Mouse (Mus musculus) lung, postnatal 0 days (tissue): ENCODE results near the gene Uchl4. TPM values are rescaled to one million over a fixed set of nuclear protein-coding genes. Genes with fewer than 3 reads are reported as not detected.

Experiments used
- ATAC-seq: fragments of 200-750 bp; cut with Nextera tagmentation; 2 replicates; pipeline ENCODE4 v1.8.0; 2017; ENCODE audit warnings: moderate library complexity
- DNase-seq: peaks from one replicate; pipeline ENCODE4 v3.0.0-alpha.2; 2016; ENCODE audit warnings: low spot score
- H3K27ac ChIP-seq: fragments of 300-500 bp; sonication (generic); 2 replicates; pipeline ENCODE4 v1.5.1; 2014; ENCODE audit warnings: antibody characterized with exemption, mild to moderate bottlenecking, low read length, mixed read lengths
- H3K27me3 ChIP-seq: fragments of 300-500 bp; sonication (generic); replicated peaks from 2 replicates; pipeline ENCODE4 v1.6.1; 2014; ENCODE audit warnings: low read length, mixed read lengths; ENCODE audit not compliant: insufficient read depth
- H3K36me3 ChIP-seq: fragments of 300-500 bp; sonication (generic); 2 replicates; pipeline ENCODE4 v1.6.1; 2014; ENCODE audit warnings: low read length, mixed read lengths; ENCODE audit not compliant: insufficient read depth
- H3K4me1 ChIP-seq: fragments of 300-500 bp; sonication (generic); 2 replicates; pipeline ENCODE4 v1.6.1; 2014; ENCODE audit warnings: antibody characterized with exemption, low read depth, low read length, mixed read lengths; ENCODE audit not compliant: insufficient read depth
- H3K4me2 ChIP-seq: fragments of 300-500 bp; sonication (generic); replicated peaks from 2 replicates; pipeline ENCODE4 v1.6.1; 2014; ENCODE audit warnings: low read depth, mild to moderate bottlenecking, low read length, moderate library complexity, mixed read lengths
- H3K4me3 ChIP-seq: fragments of 300-500 bp; sonication (generic); 2 replicates; pipeline ENCODE4 v1.5.1; 2014; ENCODE audit warnings: low read depth, low read length
- H3K9ac ChIP-seq: fragments of 300-500 bp; sonication (generic); replicated peaks from 2 replicates; pipeline ENCODE4 v1.6.1; 2014; ENCODE audit warnings: low read depth, mild to moderate bottlenecking
- H3K9me3 ChIP-seq: fragments of 300-500 bp; sonication (generic); 2 replicates; pipeline ENCODE4 v1.6.1; 2016; ENCODE audit warnings: low read length, mixed read lengths
- CTCF ChIP-seq: IDR thresholded peaks from 2 replicates; pipeline ENCODE4 v1.5.1; 2016; ENCODE audit warnings: antibody characterized with exemption, mild to moderate bottlenecking
- EP300 ChIP-seq: IDR thresholded peaks from 2 replicates; pipeline ENCODE4 v1.6.1; 2016; ENCODE audit warnings: antibody characterized with exemption, mild to moderate bottlenecking, control low read depth
- WGBS: fragments of 180-500 bp; shearing (Covaris S2); extraction: QIAGEN DNeasy Blood & Tissue Kit; methylation state at CpG from one replicate; pipeline ENCODE4 v1.1.7; 2014; 5-methylcytosine and 5-hydroxymethylcytosine counted together
- polyA plus RNA-seq: library from polyadenylated mRNA; unstranded; fragments of >200 nt; fragmentation: Nextera tagmentation; extraction: Ambion mirVana; gene quantifications from 2 replicates; pipeline ENCODE4 v1.2.1, GENCODE M21; 2015

Uchl4 gene
- polyA plus RNA-seq, 1 experiment from 2014 or later, result 1.0 TPM

DNA sequence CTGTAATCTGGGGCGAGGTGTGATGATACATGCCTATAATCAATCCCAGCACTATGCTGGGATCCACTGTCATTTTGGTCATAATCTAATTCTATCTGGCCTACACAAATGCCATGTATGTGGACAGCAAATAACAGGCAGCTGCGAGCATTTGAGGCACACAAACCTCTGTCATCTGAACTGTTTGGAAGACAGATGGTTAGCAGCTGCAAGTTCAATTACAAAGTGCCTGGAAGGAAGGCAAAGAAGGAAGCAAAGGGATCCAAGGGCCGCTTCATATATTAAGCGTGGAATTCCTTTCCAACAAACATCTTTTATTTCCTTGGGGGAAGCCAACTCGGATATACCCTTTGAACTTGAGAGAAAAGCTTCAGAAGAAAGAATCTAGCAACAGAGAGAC is 1.3 kb upstream of the Uchl4 start:
- H3K9me3 ChIP-seq, result no peaks in the 10 kb centered on the region
- no peak overlapping the region for H3K4me2 ChIP-seq
- H3K4me1 ChIP-seq, result peaks cover 13% of the 10 kb centered on the region; the same call in 1 of the 2 replicates
- no peak overlapping the region for H3K4me3 ChIP-seq
- peak; percentile 90 for DNase-seq
- TF ChIP-seq CTCF (no peak), EP300 (peak; percentile 45; the same call in 1 of the 2 replicates)
- WGBS, result 43% methylated on average over 5 of the region's 5 CpGs
- peak; percentile 86 for ATAC-seq
- H3K9ac ChIP-seq, result no peak overlapping the region
- no peaks in the 10 kb centered on the region for H3K27me3 ChIP-seq
- H3K36me3 ChIP-seq, result no peaks in the 10 kb centered on the region
- peak overlapping the region; percentile 43; the same call in 1 of the 2 replicates for H3K27ac ChIP-seq

DNA sequence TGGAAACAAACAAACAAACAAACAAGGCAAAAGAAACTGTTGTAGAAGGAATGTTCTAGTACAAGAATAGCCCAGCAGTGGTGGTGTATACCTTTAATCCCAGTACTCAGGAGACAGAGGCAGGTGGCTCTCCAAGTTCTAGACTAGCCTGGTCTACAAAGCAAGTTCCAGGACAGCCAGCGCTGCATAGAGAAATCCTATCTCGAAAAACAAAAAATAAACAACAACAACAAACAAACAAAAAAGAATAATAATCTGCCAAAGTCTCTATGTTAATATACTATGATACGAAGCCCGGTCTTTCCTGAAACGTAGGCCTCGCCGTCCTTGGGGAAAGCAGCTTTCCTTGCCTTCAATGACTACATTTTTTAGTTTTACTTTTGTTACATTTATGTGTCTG is 1.1 kb downstream of the Uchl4 start:
- Histone ChIP-seq H3K27me3 (no peaks in the 10 kb centered on the region), H3K36me3 (no peaks in the 10 kb centered on the region), H3K27ac (no peak overlapping the region), H3K4me3 (no peak overlapping the region), H3K4me2 (no peak overlapping the region), H3K4me1 (peaks cover 13% of the 10 kb centered on the region; the same call in 1 of the 2 replicates), H3K9ac (no peak overlapping the region), H3K9me3 (no peaks in the 10 kb centered on the region)
- DNase-seq, result no peak
- WGBS, result 97% methylated on average over 7 of the region's 7 CpGs
- ATAC-seq, result no peak
- TF ChIP-seq CTCF (no peak), EP300 (no peak)

GRCm38 (mm10) chr9:64240116-64240515 is 5.1 kb downstream of the Uchl4 start:
- 39% methylated on average over 2 of the region's 2 CpGs for WGBS
- H3K4me2 ChIP-seq, result no peak overlapping the region

GRCm38 (mm10) chr9:64240681-64241080 is 5.7 kb downstream of the Uchl4 start:
- WGBS, result 26% methylated on average over 8 of the region's 8 CpGs
- DNase-seq (peak; percentile 51), ATAC-seq (peak; percentile 21; the same call in 1 of the 2 replicates)
- H3K27me3 ChIP-seq, result no peaks in the 10 kb centered on the region
- H3K9ac ChIP-seq, result no peak overlapping the region
- TF ChIP-seq EP300 (no peak), CTCF (no peak)
- H3K4me1 ChIP-seq, result no peaks in the 10 kb centered on the region; the same call in 1 of the 2 replicates
- no peak overlapping the region; the same call in 1 of the 2 replicates for H3K4me3 ChIP-seq
- no peaks in the 10 kb centered on the region for H3K36me3 ChIP-seq
- no peak overlapping the region for H3K27ac ChIP-seq
- H3K4me2 ChIP-seq, result no peak overlapping the region
- H3K9me3 ChIP-seq, result no peaks in the 10 kb centered on the region

More at GRCm38 (mm10) chr9:64240116-64240515, 5.1 kb downstream of the Uchl4 start:
- no peak for DNase-seq
- ATAC-seq, result no peak
- Histone ChIP-seq H3K4me3 (no peak overlapping the region), H3K27me3 (no peaks in the 10 kb centered on the region), H3K9me3 (no peaks in the 10 kb centered on the region), H3K4me1 (no peaks in the 10 kb centered on the region; the same call in 1 of the 2 replicates), H3K27ac (no peak overlapping the region), H3K36me3 (no peaks in the 10 kb centered on the region), H3K9ac (no peak overlapping the region)
- TF ChIP-seq CTCF (no peak), EP300 (no peak)

GRCm38 (mm10) chr9:64242381-64242831 is 7.4 kb downstream of the Uchl4 start:
- H3K27me3 ChIP-seq, result no peaks in the 10 kb centered on the region
- H3K36me3 ChIP-seq, result no peaks in the 10 kb centered on the region
- TF ChIP-seq CTCF, result no peak
- TF ChIP-seq EP300, result no peak
- DNase-seq (peak; percentile 58), ATAC-seq (peak; percentile 44)
- H3K4me2 ChIP-seq, result no peak overlapping the region
- no peak overlapping the region for H3K4me3 ChIP-seq
- peak overlapping the region; percentile 14; the same call in 1 of the 2 replicates for H3K27ac ChIP-seq
- H3K9me3 ChIP-seq, result no peaks in the 10 kb centered on the region
- 26% methylated on average over 6 of the region's 6 CpGs for WGBS
- H3K9ac ChIP-seq, result no peak overlapping the region
- H3K4me1 ChIP-seq, result no peaks in the 10 kb centered on the region; the same call in 1 of the 2 replicates

GRCm38 (mm10) chr9:64249371-64249770 is 14.4 kb downstream of the Uchl4 start:
- WGBS, result 67% methylated on average over 1 of the region's 1 CpGs

More at GRCm38 (mm10) chr9:64249371-64249770, 14.4 kb downstream of the Uchl4 start:
- TF ChIP-seq CTCF (no peak), EP300 (no peak)
- ATAC-seq (no peak), DNase-seq (peak; percentile 24)
- Histone ChIP-seq H3K9me3 (no peaks in the 10 kb centered on the region), H3K4me2 (no peak overlapping the region), H3K27ac (no peak overlapping the region), H3K4me3 (no peak overlapping the region), H3K4me1 (peaks cover 10% of the 10 kb centered on the region; the same call in 1 of the 2 replicates), H3K27me3 (no peaks in the 10 kb centered on the region), H3K36me3 (no peaks in the 10 kb centered on the region), H3K9ac (no peak overlapping the region)
